Mouse (Mus musculus) erythroblast, embryonic 14.5 days (primary cell): ENCODE measurements around the gene Clec3a. TPM values are rescaled to one million over a fixed set of nuclear protein-coding genes. Genes with fewer than 3 reads are reported as not detected.

ENCODE experiments used
- H3K27me3 ChIP-seq: 2 replicates; pipeline ENCODE4 v1.6.1; 2012; ENCODE audit warnings: inconsistent platforms; ENCODE audit not compliant: control insufficient read depth
- H3K36me3 ChIP-seq: 2 replicates; pipeline ENCODE4 v1.6.1; 2012; ENCODE audit warnings: mild to moderate bottlenecking, inconsistent platforms; ENCODE audit not compliant: control insufficient read depth
- H3K4me1 ChIP-seq: 2 replicates; pipeline ENCODE4 v1.6.1; 2012; ENCODE audit warnings: inconsistent platforms; ENCODE audit not compliant: control insufficient read depth
- H3K4me3 ChIP-seq: replicated peaks from 2 replicates; pipeline ENCODE3; 2012; ENCODE audit warnings: moderate library complexity, mild to moderate bottlenecking, inconsistent platforms
- H3K9me3 ChIP-seq: 2 replicates; pipeline ENCODE4 v1.6.1; 2012; ENCODE audit warnings: low read length, inconsistent platforms, mixed read lengths; ENCODE audit not compliant: control insufficient read depth
- GATA1 ChIP-seq: IDR thresholded peaks from 2 replicates; pipeline ENCODE4 v1.6.1; 2012; ENCODE audit warnings: low read length, inconsistent platforms, mixed read lengths
- TAL1 ChIP-seq: IDR thresholded peaks from 3 replicates; pipeline ENCODE4 v1.6.1; 2012; ENCODE audit warnings: low read length, inconsistent platforms, mixed read lengths
- polyA plus RNA-seq: library from polyadenylated mRNA; stranded (reverse); fragments of >175 nt; gene quantifications from 2 replicates; pipeline ENCODE4 v1.2.3, GENCODE M21; 2012

Gene Clec3a
- polyA plus RNA-seq, 1 experiment: not detected

- Histone ChIP-seq H3K9me3 (no peaks in the 10 kb centered on the region), H3K4me3 (no peak overlapping the region), H3K36me3 (peaks cover 29% of the 10 kb centered on the region), H3K27me3 (no peaks in the 10 kb centered on the region), H3K4me1 (no peaks in the 10 kb centered on the region)
- no peak for TF ChIP-seq TAL1
- no peak for TF ChIP-seq GATA1
These were observed 34.4 kb downstream of the Clec3a start for GRCm38 (mm10) chr8:114452278-114452677.

GRCm38 (mm10) chr8:114452781-114453221 lies 34.9 kb downstream of the Clec3a start:
- H3K4me3 ChIP-seq: no peak overlapping the region
- TF ChIP-seq TAL1 (no peak), GATA1 (no peak)
- no peaks in the 10 kb centered on the region for H3K9me3 ChIP-seq
- no peaks in the 10 kb centered on the region for H3K4me1 ChIP-seq
- no peaks in the 10 kb centered on the region for H3K27me3 ChIP-seq
- peaks cover 28% of the 10 kb centered on the region for H3K36me3 ChIP-seq

- Histone ChIP-seq H3K4me1 (no peaks in the 10 kb centered on the region), H3K9me3 (no peaks in the 10 kb centered on the region), H3K27me3 (no peaks in the 10 kb centered on the region), H3K36me3 (peaks cover 5% of the 10 kb centered on the region), H3K4me3 (no peak overlapping the region)
- TF ChIP-seq TAL1 (no peak), GATA1 (no peak)
These were observed 37.4 kb downstream of the Clec3a start for GRCm38 (mm10) chr8:114455302-114455701.

GRCm38 (mm10) chr8:114455953-114456352 lies 38.1 kb downstream of the Clec3a start:
- H3K4me3 ChIP-seq: no peak overlapping the region
- no peaks in the 10 kb centered on the region for H3K27me3 ChIP-seq
- no peaks in the 10 kb centered on the region for H3K4me1 ChIP-seq
- H3K9me3 ChIP-seq: no peaks in the 10 kb centered on the region
- TF ChIP-seq GATA1 (no peak), TAL1 (no peak)
- peaks cover 1% of the 10 kb centered on the region for H3K36me3 ChIP-seq

GRCm38 (mm10) chr8:114458113-114458784 lies 40.4 kb downstream of the Clec3a start:
- H3K4me1 ChIP-seq: no peaks in the 10 kb centered on the region
- TF ChIP-seq GATA1 (no peak), TAL1 (no peak)
- H3K27me3 ChIP-seq: no peaks in the 10 kb centered on the region
- no peaks in the 10 kb centered on the region for H3K9me3 ChIP-seq
- no peak overlapping the region for H3K4me3 ChIP-seq
- H3K36me3 ChIP-seq: no peaks in the 10 kb centered on the region; the same call in 1 of the 2 replicates

GRCm38 (mm10) chr8:114460600-114460999 lies 42.7 kb downstream of the Clec3a start:
- TF ChIP-seq TAL1 (no peak), GATA1 (no peak)
- Histone ChIP-seq H3K4me3 (no peak overlapping the region), H3K27me3 (no peaks in the 10 kb centered on the region), H3K4me1 (no peaks in the 10 kb centered on the region), H3K36me3 (no peaks in the 10 kb centered on the region; the same call in 1 of the 2 replicates), H3K9me3 (no peaks in the 10 kb centered on the region)

GRCm38 (mm10) chr8:114462591-114462990 lies 44.7 kb downstream of the Clec3a start:
- Histone ChIP-seq H3K4me3 (no peak overlapping the region), H3K36me3 (no peaks in the 10 kb centered on the region; the same call in 1 of the 2 replicates), H3K9me3 (no peaks in the 10 kb centered on the region), H3K27me3 (no peaks in the 10 kb centered on the region), H3K4me1 (no peaks in the 10 kb centered on the region)
- TF ChIP-seq GATA1 (no peak), TAL1 (no peak)

- Histone ChIP-seq H3K27me3 (no peaks in the 10 kb centered on the region), H3K36me3 (peaks cover 2% of the 10 kb centered on the region; the same call in 1 of the 2 replicates), H3K9me3 (no peaks in the 10 kb centered on the region), H3K4me1 (no peaks in the 10 kb centered on the region), H3K4me3 (no peak overlapping the region)
- no peak for TF ChIP-seq TAL1
- no peak for TF ChIP-seq GATA1
These were observed 45.4 kb downstream of the Clec3a start for GRCm38 (mm10) chr8:114463305-114463704.

GRCm38 (mm10) chr8:114468526-114469207 lies 50.8 kb downstream of the Clec3a start:
- Histone ChIP-seq H3K4me1 (no peaks in the 10 kb centered on the region), H3K4me3 (no peak overlapping the region), H3K36me3 (peaks cover 10% of the 10 kb centered on the region), H3K9me3 (peaks cover 5% of the 10 kb centered on the region; the same call in 1 of the 2 replicates), H3K27me3 (no peaks in the 10 kb centered on the region)
- TF ChIP-seq TAL1: no peak
- no peak for TF ChIP-seq GATA1
